Mouse (Mus musculus) embryonic facial prominence, embryonic 13.5 days (tissue): Measurements from ENCODE around the gene Rab30. TPM values are rescaled to one million over a fixed set of nuclear protein-coding genes. Genes with fewer than 3 reads are reported as not detected.
"Not testable (repeated sequence)": the region's sequence is repeated elsewhere in the genome, so short reads cannot be mapped to it uniquely, and the experiment has no call there.

Experiments
- ATAC-seq: fragments of 200-750 bp; cut with Nextera tagmentation; 2 replicates; pipeline ENCODE4 v1.8.0; 2017; ENCODE audit warnings: low read depth; ENCODE audit not compliant: insufficient number of reproducible peaks, insufficient read depth, low FRiP score, low TSS enrichment
- H3K27ac ChIP-seq: fragments of 300-500 bp; sonication (generic); 2 replicates; pipeline ENCODE4 v1.5.1; 2015; ENCODE audit warnings: moderate library complexity, mild to moderate bottlenecking, inconsistent platforms
- H3K27me3 ChIP-seq: fragments of 300-500 bp; sonication (generic); 2 replicates; pipeline ENCODE4 v1.6.1; 2015; ENCODE audit warnings: mild to moderate bottlenecking, inconsistent platforms
- H3K36me3 ChIP-seq: fragments of 300-500 bp; sonication (generic); 2 replicates; pipeline ENCODE4 v1.6.1; 2015; ENCODE audit warnings: mild to moderate bottlenecking, inconsistent platforms
- H3K4me1 ChIP-seq: fragments of 300-500 bp; sonication (generic); 2 replicates; pipeline ENCODE4 v1.6.1; 2015; ENCODE audit warnings: inconsistent platforms
- H3K4me2 ChIP-seq: fragments of 300-500 bp; sonication (generic); 2 replicates; pipeline ENCODE4 v1.6.1; 2015; ENCODE audit warnings: moderate library complexity, mild to moderate bottlenecking, inconsistent platforms
- H3K4me3 ChIP-seq: fragments of 300-500 bp; sonication (generic); 2 replicates; pipeline ENCODE4 v1.5.1; 2015; ENCODE audit warnings: mild to moderate bottlenecking, inconsistent platforms
- H3K9ac ChIP-seq: fragments of 300-500 bp; sonication (generic); 2 replicates; pipeline ENCODE4 v1.6.1; 2015; ENCODE audit warnings: mild to moderate bottlenecking, inconsistent platforms
- H3K9me3 ChIP-seq: fragments of 300-500 bp; sonication (generic); 2 replicates; pipeline ENCODE4 v1.6.1; 2016; ENCODE audit warnings: inconsistent platforms
- whole genome bisulfite sequencing: fragments of 180-500 bp; shearing (Covaris S2); methylation state at CpG from one replicate; pipeline ENCODE4 v1.1.7; 2015; ENCODE audit warnings: mixed read lengths; 5-methylcytosine and 5-hydroxymethylcytosine counted together
- polyA plus RNA-seq: library from polyadenylated mRNA; unstranded; fragments of >200 nt; fragmentation: Nextera tagmentation; extraction: Ambion mirVana; gene quantifications from 2 replicates; pipeline ENCODE4 v1.2.1, GENCODE M21; 2015

The Rab30 gene
- polyA plus RNA-seq, 1 experiment from 2014 or later = 23.0 TPM

- ATAC-seq = no peak
- H3K27me3 ChIP-seq = no peaks in the 10 kb centered on the region
- no peak overlapping the region for H3K4me2 ChIP-seq
- H3K9me3 ChIP-seq = no peaks in the 10 kb centered on the region
- no peak overlapping the region for H3K27ac ChIP-seq
- no peaks in the 10 kb centered on the region for H3K4me1 ChIP-seq
- no peaks in the 10 kb centered on the region for H3K36me3 ChIP-seq
- WGBS = 86% methylated on average over 5 of the region's 5 CpGs
- H3K9ac ChIP-seq = no peak overlapping the region
- H3K4me3 ChIP-seq = no peak overlapping the region
These were observed 16.7 kb downstream of the Rab30 start for GRCm38 (mm10) chr7:92758067-92758466.

- no peak for ATAC-seq
- Histone ChIP-seq H3K36me3 (no peaks in the 10 kb centered on the region), H3K9me3 (no peaks in the 10 kb centered on the region), H3K27me3 (no peaks in the 10 kb centered on the region), H3K4me3 (no peak overlapping the region), H3K27ac (no peak overlapping the region), H3K4me1 (peaks cover 7% of the 10 kb centered on the region), H3K4me2 (no peak overlapping the region), H3K9ac (no peak overlapping the region)
- WGBS = 91% methylated on average over 6 of the region's 6 CpGs
These were observed 19.2 kb downstream of the Rab30 start for GRCm38 (mm10) chr7:92760651-92761050.

- H3K27ac ChIP-seq = no peak overlapping the region
- no peaks in the 10 kb centered on the region for H3K36me3 ChIP-seq
- no peak overlapping the region for H3K9ac ChIP-seq
- no peak overlapping the region for H3K4me2 ChIP-seq
- no peaks in the 10 kb centered on the region for H3K27me3 ChIP-seq
- H3K4me3 ChIP-seq = no peak overlapping the region
- no peaks in the 10 kb centered on the region for H3K9me3 ChIP-seq
- H3K4me1 ChIP-seq = peaks cover 12% of the 10 kb centered on the region
- ATAC-seq = no peak
- 83% methylated on average over 9 of the region's 9 CpGs for WGBS
These were observed 19.8 kb downstream of the Rab30 start for GRCm38 (mm10) chr7:92761161-92761560.

GRCm38 (mm10) chr7:92765426-92765825, 24.0 kb downstream of the Rab30 start:
- 63% methylated on average over 9 of the region's 9 CpGs for WGBS

GRCm38 (mm10) chr7:92766096-92767090, 25.0 kb downstream of the Rab30 start:
- H3K4me2 ChIP-seq = no peak overlapping the region
- no peak overlapping the region for H3K27ac ChIP-seq
- peaks cover 35% of the 10 kb centered on the region for H3K4me1 ChIP-seq
- H3K9ac ChIP-seq = no peak overlapping the region
- H3K4me3 ChIP-seq = no peak overlapping the region
- ATAC-seq = 0 out of 2 replicates have a peak, but pooled peaks have one; percentile 48
- no peaks in the 10 kb centered on the region for H3K9me3 ChIP-seq
- no peaks in the 10 kb centered on the region for H3K27me3 ChIP-seq
- no peaks in the 10 kb centered on the region for H3K36me3 ChIP-seq
- 50% methylated on average over 9 of the region's 9 CpGs for WGBS

More at GRCm38 (mm10) chr7:92765426-92765825, 24.0 kb downstream of the Rab30 start:
- Histone ChIP-seq H3K9me3 (no peaks in the 10 kb centered on the region), H3K36me3 (no peaks in the 10 kb centered on the region), H3K27me3 (no peaks in the 10 kb centered on the region), H3K4me2 (no peak overlapping the region), H3K27ac (no peak overlapping the region), H3K9ac (no peak overlapping the region), H3K4me1 (peaks cover 35% of the 10 kb centered on the region), H3K4me3 (no peak overlapping the region)
- no peak for ATAC-seq

GRCm38 (mm10) chr7:92768116-92768515, 26.7 kb downstream of the Rab30 start:
- H3K4me2 ChIP-seq, ATAC-seq, H3K4me3 ChIP-seq, H3K27ac ChIP-seq, H3K27me3 ChIP-seq, H3K36me3 ChIP-seq, H3K9ac ChIP-seq, H3K9me3 ChIP-seq: not testable (repeated sequence)
- WGBS = 92% methylated on average over 12 of the region's 12 CpGs
- peaks cover 35% of the 10 kb centered on the region for H3K4me1 ChIP-seq

- Histone ChIP-seq H3K27ac (no peak overlapping the region), H3K27me3 (no peaks in the 10 kb centered on the region), H3K4me2 (no peak overlapping the region), H3K4me3 (no peak overlapping the region), H3K9me3 (no peaks in the 10 kb centered on the region), H3K9ac (no peak overlapping the region), H3K4me1 (peaks cover 35% of the 10 kb centered on the region), H3K36me3 (no peaks in the 10 kb centered on the region)
- no peak for ATAC-seq
- WGBS = 64% methylated on average over 7 of the region's 7 CpGs
These were observed 27.5 kb downstream of the Rab30 start for GRCm38 (mm10) chr7:92768859-92769258.

- no peak for ATAC-seq
- Histone ChIP-seq H3K4me3 (no peak overlapping the region), H3K9me3 (no peaks in the 10 kb centered on the region), H3K9ac (no peak overlapping the region), H3K27me3 (no peaks in the 10 kb centered on the region), H3K4me2 (no peak overlapping the region), H3K36me3 (no peaks in the 10 kb centered on the region), H3K4me1 (peaks cover 42% of the 10 kb centered on the region), H3K27ac (no peak overlapping the region)
- WGBS = 89% methylated on average over 3 of the region's 3 CpGs
These were observed 31.6 kb downstream of the Rab30 start for GRCm38 (mm10) chr7:92773006-92773405.

GRCm38 (mm10) chr7:92773596-92773995, 32.2 kb downstream of the Rab30 start:
- Histone ChIP-seq H3K4me2 (no peak overlapping the region), H3K27me3 (no peaks in the 10 kb centered on the region)
- WGBS = 93% methylated on average over 3 of the region's 3 CpGs

GRCm38 (mm10) chr7:92774741-92775140, 33.3 kb downstream of the Rab30 start:
- no peak overlapping the region for H3K9ac ChIP-seq
- H3K4me2 ChIP-seq = no peak overlapping the region
- H3K36me3 ChIP-seq = no peaks in the 10 kb centered on the region
- ATAC-seq = no peak
- no peaks in the 10 kb centered on the region for H3K27me3 ChIP-seq
- no peak overlapping the region for H3K4me3 ChIP-seq
- 82% methylated on average over 5 of the region's 5 CpGs for WGBS
- no peaks in the 10 kb centered on the region for H3K9me3 ChIP-seq
- H3K4me1 ChIP-seq = peaks cover 39% of the 10 kb centered on the region
- no peak overlapping the region; the same call in 1 of the 2 replicates for H3K27ac ChIP-seq

More at GRCm38 (mm10) chr7:92773596-92773995, 32.2 kb downstream of the Rab30 start:
- no peak for ATAC-seq
- H3K4me1 ChIP-seq = peaks cover 42% of the 10 kb centered on the region
- no peaks in the 10 kb centered on the region for H3K36me3 ChIP-seq
- H3K27ac ChIP-seq = no peak overlapping the region
- H3K9ac ChIP-seq = no peak overlapping the region
- no peak overlapping the region for H3K4me3 ChIP-seq
- H3K9me3 ChIP-seq = no peaks in the 10 kb centered on the region

GRCm38 (mm10) chr7:92775703-92776102, 34.3 kb downstream of the Rab30 start:
- no peaks in the 10 kb centered on the region for H3K9me3 ChIP-seq
- no peaks in the 10 kb centered on the region for H3K27me3 ChIP-seq
- no peak for ATAC-seq
- no peak overlapping the region for H3K4me3 ChIP-seq
- no peaks in the 10 kb centered on the region for H3K36me3 ChIP-seq
- H3K4me1 ChIP-seq = peaks cover 39% of the 10 kb centered on the region
- H3K9ac ChIP-seq = no peak overlapping the region
- peak overlapping the region; percentile 96 for H3K27ac ChIP-seq
- no peak overlapping the region for H3K4me2 ChIP-seq
- 27% methylated on average over 2 of the region's 2 CpGs for WGBS

GRCm38 (mm10) chr7:92776647-92777046, 35.2 kb downstream of the Rab30 start:
- Histone ChIP-seq H3K27ac (peak overlapping the region; percentile 96), H3K4me1 (peaks cover 39% of the 10 kb centered on the region), H3K27me3 (no peaks in the 10 kb centered on the region), H3K9me3 (no peaks in the 10 kb centered on the region), H3K36me3 (no peaks in the 10 kb centered on the region), H3K4me3 (peak overlapping the region; percentile 43), H3K9ac (peak overlapping the region; percentile 60), H3K4me2 (peak overlapping the region; percentile 63)
- no peak for ATAC-seq
- 14% methylated on average over 4 of the region's 4 CpGs for WGBS
